8 mouse cellular contexts compared by ENCODE assay signal in genomic region chr3:88244071-88244470, GRCm38 (mm10). TPM values are rescaled to one million over a fixed set of nuclear protein-coding genes. Genes with fewer than 3 reads are reported as not detected.
DNase-seq lines count a peak whose midpoint lies in the region; ATAC-seq and TF ChIP-seq lines count a peak whose summit lies in the region.

No protein-coding gene starts in this region.

- peak; percentile 93 for TF ChIP-seq CTCF in testis, adult 2 months (IDR thresholded peaks at IDR 0.05; ENCODE audit: control insufficient read depth, insufficient read depth, insufficient replicate concordance, low read depth, low read length)

- peak; percentile 10; the same call in 1 of the 2 replicates for TF ChIP-seq POLR2A in testis, adult 2 months (IDR thresholded peaks at IDR 0.05; ENCODE audit: control insufficient read depth, low read depth, low read length)

- H3K27ac ChIP-seq in testis, adult 2 months (ENCODE audit: control insufficient read depth, insufficient read depth, low read depth, low read length), result no peak overlapping the region

- no peaks in the 10 kb centered on the region for H3K27me3 ChIP-seq in testis, adult 2 months (ENCODE audit: control insufficient read depth, insufficient read depth, low read length)

- peak; percentile 51 for DNase-seq in gastrocnemius, postnatal 10 days
- no peak for DNase-seq in gastrocnemius, adult 8-10 months (ENCODE audit: low spot score in 2 of 2)
- DNase-seq in testis, postnatal 14 days (ENCODE audit: low spot score), result no peak
- DNase-seq in cerebellum, adult 9-11 months, result peak; percentile 68
- DNase-seq in induced T-regulatory cell, adult 2 months (ENCODE audit: low read depth), result peak; percentile 78
- DNase-seq in thymus, postnatal 10 days (ENCODE audit: low spot score in 2 of 2), result peak; percentile 23 to 62

- no peaks in the 10 kb centered on the region for H3K36me3 ChIP-seq in testis, adult 2 months (ENCODE audit: control insufficient read depth, insufficient read depth, low read length)

- peak; percentile 62 for ATAC-seq in megakaryocyte progenitor cell, adult 5-6 weeks (replicated peaks; ENCODE audit: poor library complexity)

- no peak overlapping the region for H3K4me3 ChIP-seq in testis, adult 2 months (ENCODE audit: control insufficient read depth, low read depth, low read length)

- H3K4me1 ChIP-seq in testis, adult 2 months (ENCODE audit: control insufficient read depth, insufficient read depth, low read length), result no peaks in the 10 kb centered on the region; the same call in 1 of the 2 replicates

RNA-seq across cellular contexts. Expression of gene Rhbg, which starts 10.4 kb away (rescaled TPM):
- total RNA-seq in gastrocnemius, postnatal 10 days (2021), result not detected
- not detected for total RNA-seq in gastrocnemius, adult 8-10 months (2022)
- polyA plus RNA-seq in testis, adult 2 months (2012; rRNA removed), result 3.3 and 3.9 TPM in 2 replicates
- total RNA-seq in megakaryocyte progenitor cell, adult 5-6 weeks (2015), result not detected in 2 replicates
- total RNA-seq in megakaryocyte progenitor cell, adult 5-6 weeks (2017), result 0.14 TPM in 1 of 2 replicates, not detected in the other

RNA-seq across cellular contexts. Expression of gene Gm38392, which starts 42.9 kb away (rescaled TPM):
- total RNA-seq in gastrocnemius, postnatal 10 days (2021), result under 1 TPM; 0.47 to 0.72 TPM
- 1 to 10 TPM in 1 of 4 experiments, under 1 TPM in 3; 0.72 to 2.2 (median 0.81) TPM for total RNA-seq in gastrocnemius, adult 8-10 months (2022)
- 2.2 and 2.8 TPM in 2 replicates for polyA plus RNA-seq in testis, adult 2 months (2012; rRNA removed)
- 0.10 TPM in 1 of 2 replicates, not detected in the other for total RNA-seq in megakaryocyte progenitor cell, adult 5-6 weeks (2015)
- total RNA-seq in megakaryocyte progenitor cell, adult 5-6 weeks (2017), result not detected in 2 replicates

RNA-seq across cellular contexts. Expression of gene Tsacc, which starts 52.7 kb away (rescaled TPM):
- total RNA-seq in gastrocnemius, postnatal 10 days (2021), result 1 to 10 TPM; 8.7 to 9.5 TPM
- total RNA-seq in gastrocnemius, adult 8-10 months (2022), result 1 to 10 TPM; 2.6 to 7.3 (median 6.1) TPM
- polyA plus RNA-seq in testis, adult 2 months (2012; rRNA removed), result 654 and 688 TPM in 2 replicates
- 10.3 and 12.2 TPM in 2 replicates for total RNA-seq in megakaryocyte progenitor cell, adult 5-6 weeks (2015)
- 4.1 and 5.3 TPM in 2 replicates for total RNA-seq in megakaryocyte progenitor cell, adult 5-6 weeks (2017)

RNA-seq across cellular contexts. Expression of gene Cct3, which starts 52.8 kb away (rescaled TPM):
- total RNA-seq in gastrocnemius, postnatal 10 days (2021), result 100 to 1,000 TPM; 177 to 190 TPM
- 100 to 1,000 TPM in 1 of 4 experiments, 10 to 100 TPM in 3; 91.1 to 102 (median 92.6) TPM for total RNA-seq in gastrocnemius, adult 8-10 months (2022)
- polyA plus RNA-seq in testis, adult 2 months (2012; rRNA removed), result 342 and 349 TPM in 2 replicates
- total RNA-seq in megakaryocyte progenitor cell, adult 5-6 weeks (2015), result 620 and 719 TPM in 2 replicates
- total RNA-seq in megakaryocyte progenitor cell, adult 5-6 weeks (2017), result 355 and 383 TPM in 2 replicates

Comparison
In these comparisons a context has a peak if more than half of its experiments do, and no peak if none do; other contexts are left out.
1. DNase-seq: peak in gastrocnemius, postnatal 10 days (single experiment), cerebellum, adult 9-11 months (single experiment), induced T-regulatory cell, adult 2 months (single experiment) and thymus, postnatal 10 days (2 of 2); none in gastrocnemius, adult 8-10 months (0 of 2) and testis, postnatal 14 days (single experiment).